Mouse (Mus musculus) spleen, adult 2 months (tissue): ENCODE data around the gene Ncoa6.

Experiments used
- CTCF ChIP-seq: fragments of 200-500 bp; IDR thresholded peaks from 2 replicates; pipeline ENCODE4 v1.5.1; 2011; ENCODE audit warnings: mild to moderate bottlenecking, inconsistent platforms; ENCODE audit not compliant: insufficient read depth, insufficient read length, insufficient replicate concordance; ENCODE audit errors: extremely low read depth
- POLR2A ChIP-seq: fragments of 200-500 bp; IDR thresholded peaks from 2 replicates; pipeline ENCODE4 v1.6.1; 2011; ENCODE audit warnings: low read depth, low read length, inconsistent platforms

DNA sequence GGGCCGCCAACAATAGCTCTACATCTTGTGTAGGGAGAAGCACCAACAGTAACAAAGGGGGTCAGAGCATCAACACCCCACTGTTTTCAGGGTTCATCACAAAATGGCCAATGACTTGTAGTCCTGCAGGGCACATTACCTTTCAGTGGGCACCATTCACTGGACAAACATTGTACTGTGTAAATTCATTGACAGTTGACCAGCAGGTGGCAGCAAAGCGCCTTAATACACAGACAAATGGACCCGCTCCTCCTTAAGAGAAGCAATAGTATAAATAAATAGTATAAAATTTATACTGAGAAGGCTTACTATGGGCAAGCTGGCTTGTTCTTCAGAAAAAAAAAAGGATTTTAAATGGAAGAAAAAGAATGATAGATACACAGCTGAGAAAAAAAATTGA is 8.3 kb upstream of the Ncoa6 start:
- TF ChIP-seq CTCF (peak; percentile 28; the same call in 1 of the 2 replicates), POLR2A (no peak)
